Mouse (Mus musculus): ENCODE data around the gene Dhx38. TPM values are rescaled to one million over a fixed set of nuclear protein-coding genes. Genes with fewer than 3 reads are reported as not detected.

The Dhx38 gene
- polyA plus RNA-seq (2014; fragmentation: Nextera tagmentation; extraction: Ambion mirVana), result 12.1 and 16.3 TPM in 2 replicates

GRCm38 (mm10) chr8:109565498-109566333, at the start of gene Dhx38, which contains the start of gene Txnl4b:
Gene Dhx38 (minus strand): TSS chr8:109565861.
Gene Txnl4b (plus strand): TSS chr8:109565892.
- Histone ChIP-seq H3K9ac (replicated peaks; ENCODE audit: low read depth, low read length) (peak within 1 kb of the TSS; percentile 94), H3K4me2 (ENCODE audit: low read depth, low read length) (peak within 1 kb of the TSS; percentile 93), H3K9me3 (ENCODE audit: control insufficient read depth, low read length) (no peaks in the 10 kb centered on the region), H3K27me3 (ENCODE audit: control insufficient read depth, insufficient read depth, low read length) (no peaks in the 10 kb centered on the region), H3K36me3 (ENCODE audit: control insufficient read depth, insufficient read depth, low read length) (peaks cover 9% of the 10 kb centered on the region), H3K4me3 (ENCODE audit: low read depth, low read length) (peak within 1 kb of the TSS; percentile 89), H3K4me1 (ENCODE audit: control insufficient read depth, insufficient read depth, low read length) (peaks cover 13% of the 10 kb centered on the region), H3K27ac (ENCODE audit: low read depth, low read length) (peak within 1 kb of the TSS; percentile 88)
- under 1% methylated on average over 52 of the region's 52 CpGs for WGBS
- ATAC-seq (ENCODE audit: low read depth), result peak; percentile 100

- ATAC-seq (ENCODE audit: low read depth), result no peak
- 57% methylated on average over 27 of the region's 27 CpGs for WGBS
- Histone ChIP-seq H3K36me3 (ENCODE audit: control insufficient read depth, insufficient read depth, low read length) (no peaks in the 10 kb centered on the region), H3K4me3 (ENCODE audit: low read depth, low read length) (no peak within 1 kb of the TSS), H3K4me2 (ENCODE audit: low read depth, low read length) (no peak within 1 kb of the TSS; the same call in 1 of the 2 replicates), H3K27ac (ENCODE audit: low read depth, low read length) (no peak within 1 kb of the TSS), H3K4me1 (ENCODE audit: control insufficient read depth, insufficient read depth, low read length) (no peaks in the 10 kb centered on the region; the same call in 1 of the 2 replicates), H3K9ac (replicated peaks; ENCODE audit: low read depth, low read length) (no peak within 1 kb of the TSS), H3K9me3 (ENCODE audit: control insufficient read depth, low read length) (no peaks in the 10 kb centered on the region), H3K27me3 (ENCODE audit: control insufficient read depth, insufficient read depth, low read length) (no peaks in the 10 kb centered on the region)
These were observed 48.9 kb upstream of the Dhx38 start, which contains the start of gene Pkd1l3 for GRCm38 (mm10) chr8:109614243-109615210. Gene Pkd1l3 (plus strand): TSS chr8:109614517.

- Histone ChIP-seq H3K27me3 (ENCODE audit: control insufficient read depth, insufficient read depth, low read length) (no peaks in the 10 kb centered on the region), H3K4me3 (ENCODE audit: low read depth, low read length) (peak overlapping the region; percentile 53; the same call in 1 of the 2 replicates), H3K4me2 (ENCODE audit: low read depth, low read length) (peak overlapping the region; percentile 50), H3K36me3 (ENCODE audit: control insufficient read depth, insufficient read depth, low read length) (peaks cover 2% of the 10 kb centered on the region; the same call in 1 of the 2 replicates), H3K4me1 (ENCODE audit: control insufficient read depth, insufficient read depth, low read length) (peaks cover 9% of the 10 kb centered on the region), H3K27ac (ENCODE audit: low read depth, low read length) (peak overlapping the region; percentile 89), H3K9me3 (ENCODE audit: control insufficient read depth, low read length) (no peaks in the 10 kb centered on the region), H3K9ac (replicated peaks; ENCODE audit: low read depth, low read length) (peak overlapping the region; percentile 50; the same call in 1 of the 2 replicates)
- WGBS, result 18% methylated on average over 5 of the region's 5 CpGs
- ATAC-seq (ENCODE audit: low read depth), result no peak
These were observed 43.5 kb upstream of the Dhx38 start for GRCm38 (mm10) chr8:109609153-109609502.

- H3K27ac ChIP-seq (ENCODE audit: low read depth, low read length), result peak within 1 kb of the TSS; percentile 89
- under 1% methylated on average over 42 of the region's 42 CpGs for WGBS
- ATAC-seq (ENCODE audit: low read depth), result peak; percentile 99
These were observed 42.9 kb upstream of the Dhx38 start, which contains the start of gene Dhodh for GRCm38 (mm10) chr8:109608271-109609152. Gene Dhodh (minus strand): TSS chr8:109608673.

GRCm38 (mm10) chr8:109607650-109608049, 42.0 kb upstream of the Dhx38 start:
- Histone ChIP-seq H3K4me2 (ENCODE audit: low read depth, low read length) (peak overlapping the region; percentile 75), H3K9me3 (ENCODE audit: control insufficient read depth, low read length) (no peaks in the 10 kb centered on the region), H3K36me3 (ENCODE audit: control insufficient read depth, insufficient read depth, low read length) (peaks cover 5% of the 10 kb centered on the region; the same call in 1 of the 2 replicates), H3K27me3 (ENCODE audit: control insufficient read depth, insufficient read depth, low read length) (no peaks in the 10 kb centered on the region), H3K9ac (replicated peaks; ENCODE audit: low read depth, low read length) (peak overlapping the region; percentile 41; the same call in 1 of the 2 replicates), H3K27ac (ENCODE audit: low read depth, low read length) (no peak overlapping the region), H3K4me1 (ENCODE audit: control insufficient read depth, insufficient read depth, low read length) (peaks cover 9% of the 10 kb centered on the region), H3K4me3 (ENCODE audit: low read depth, low read length) (peak overlapping the region; percentile 53)
- WGBS, result 14% methylated on average over 12 of the region's 12 CpGs
- no peak for ATAC-seq (ENCODE audit: low read depth)

More at GRCm38 (mm10) chr8:109608271-109609152, 42.9 kb upstream of the Dhx38 start, which contains the start of gene Dhodh:
- H3K9ac ChIP-seq (replicated peaks; ENCODE audit: low read depth, low read length), result peak within 1 kb of the TSS; percentile 50
- peaks cover 9% of the 10 kb centered on the region for H3K4me1 ChIP-seq (ENCODE audit: control insufficient read depth, insufficient read depth, low read length)
- no peaks in the 10 kb centered on the region for H3K27me3 ChIP-seq (ENCODE audit: control insufficient read depth, insufficient read depth, low read length)
- H3K4me2 ChIP-seq (ENCODE audit: low read depth, low read length), result peak within 1 kb of the TSS; percentile 75
- H3K36me3 ChIP-seq (ENCODE audit: control insufficient read depth, insufficient read depth, low read length), result peaks cover 3% of the 10 kb centered on the region; the same call in 1 of the 2 replicates
- H3K9me3 ChIP-seq (ENCODE audit: control insufficient read depth, low read length), result no peaks in the 10 kb centered on the region
- peak within 1 kb of the TSS; percentile 53 for H3K4me3 ChIP-seq (ENCODE audit: low read depth, low read length)

- Histone ChIP-seq H3K27me3 (ENCODE audit: control insufficient read depth, insufficient read depth, low read length) (no peaks in the 10 kb centered on the region), H3K9ac (replicated peaks; ENCODE audit: low read depth, low read length) (no peak overlapping the region), H3K27ac (ENCODE audit: low read depth, low read length) (no peak overlapping the region), H3K4me3 (ENCODE audit: low read depth, low read length) (no peak overlapping the region), H3K36me3 (ENCODE audit: control insufficient read depth, insufficient read depth, low read length) (peaks cover 6% of the 10 kb centered on the region; the same call in 1 of the 2 replicates), H3K4me2 (ENCODE audit: low read depth, low read length) (no peak overlapping the region), H3K9me3 (ENCODE audit: control insufficient read depth, low read length) (no peaks in the 10 kb centered on the region), H3K4me1 (ENCODE audit: control insufficient read depth, insufficient read depth, low read length) (peaks cover 9% of the 10 kb centered on the region)
- WGBS, result 86% methylated on average over 2 of the region's 2 CpGs
- ATAC-seq (ENCODE audit: low read depth), result no peak
These were observed 41.1 kb upstream of the Dhx38 start for GRCm38 (mm10) chr8:109606725-109607124.

- Histone ChIP-seq H3K9me3 (ENCODE audit: control insufficient read depth, low read length) (no peaks in the 10 kb centered on the region), H3K4me1 (ENCODE audit: control insufficient read depth, insufficient read depth, low read length) (no peaks in the 10 kb centered on the region), H3K4me2 (ENCODE audit: low read depth, low read length) (no peak overlapping the region), H3K9ac (replicated peaks; ENCODE audit: low read depth, low read length) (no peak overlapping the region), H3K27ac (ENCODE audit: low read depth, low read length) (no peak overlapping the region), H3K36me3 (ENCODE audit: control insufficient read depth, insufficient read depth, low read length) (peaks cover 12% of the 10 kb centered on the region), H3K4me3 (ENCODE audit: low read depth, low read length) (no peak overlapping the region), H3K27me3 (ENCODE audit: control insufficient read depth, insufficient read depth, low read length) (no peaks in the 10 kb centered on the region)
- ATAC-seq (ENCODE audit: low read depth), result no peak
- WGBS, result 55% methylated on average over 8 of the region's 8 CpGs
These were observed 30.2 kb upstream of the Dhx38 start for GRCm38 (mm10) chr8:109595854-109596253.
